Comparison of ENCODE assay signal across 29 mouse cellular contexts in the genomic region with DNA sequence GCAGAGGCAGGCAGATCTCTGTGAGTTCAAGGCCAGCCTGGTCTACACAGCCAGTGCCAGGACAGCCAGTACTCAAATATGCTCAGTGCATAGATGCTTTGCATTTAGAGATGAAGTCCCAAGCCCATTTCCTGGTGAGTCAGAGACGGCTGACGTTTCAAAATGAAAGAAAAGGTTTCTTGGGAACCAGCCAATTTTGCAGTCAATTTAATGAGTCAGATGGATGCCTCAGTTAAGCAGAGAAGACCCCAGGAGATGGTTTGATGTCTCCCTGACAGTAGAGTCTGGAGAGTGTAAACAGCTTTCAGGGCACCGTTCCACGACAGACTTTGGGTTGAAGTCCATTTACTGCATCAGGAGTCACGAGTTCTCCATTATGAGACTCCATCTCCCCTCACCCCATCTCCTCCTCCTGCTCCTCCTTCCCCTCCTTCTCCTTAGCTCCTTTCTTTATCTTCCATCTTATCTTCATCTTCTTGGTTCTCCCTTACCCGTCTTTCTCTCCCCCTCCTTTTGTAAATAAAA. TPM values are rescaled to one million over a fixed set of nuclear protein-coding genes. Genes with fewer than 3 reads are reported as not detected.
A peak's percentile ranks its signal among the peaks of the same experiment; 100 is the strongest.
DNase-seq lines count a peak whose midpoint lies in the region; ATAC-seq lines count a peak whose summit lies in the region.
"Had no signal": no experiment of that assay in that cellular context is flagged by ENCODE, and none has a peak within 500 bp of the region (broad histone marks: within the 10 kb centered on the region; RNA-seq: fewer than 3 reads in every experiment).

No protein-coding gene starts in this region.

- H3K4me3 ChIP-seq in kidney, embryonic 16.5 days (ENCODE audit: low read length) = no peak overlapping the region
- H3K4me3 ChIP-seq: embryonic facial prominence, embryonic 15.5 days; forebrain, embryonic 13.5 days; hindbrain, embryonic 12.5 days; left cerebral cortex, adult 2 months; limb, embryonic 12.5 days; liver, embryonic 15.5 days; lung, embryonic 15.5 days had no signal

- no peak overlapping the region for H3K27ac ChIP-seq in kidney, embryonic 16.5 days (ENCODE audit: low read length)
- H3K27ac ChIP-seq: embryonic facial prominence, embryonic 15.5 days; forebrain, embryonic 13.5 days; hindbrain, embryonic 12.5 days; left cerebral cortex, adult 2 months; limb, embryonic 12.5 days; liver, embryonic 15.5 days; lung, embryonic 15.5 days had no signal

- H3K4me2 ChIP-seq in kidney, embryonic 16.5 days (replicated peaks; ENCODE audit: low read depth, low read length) = no peak overlapping the region
- H3K4me2 ChIP-seq: embryonic facial prominence, embryonic 15.5 days; forebrain, embryonic 13.5 days; heart, embryonic 11.5 days; hindbrain, embryonic 12.5 days; limb, embryonic 12.5 days; liver, embryonic 15.5 days; lung, embryonic 15.5 days; midbrain, embryonic 11.5 days had no signal

- no peaks in the 10 kb centered on the region for H3K27me3 ChIP-seq in kidney, embryonic 16.5 days (ENCODE audit: insufficient read depth, low read length)
- H3K27me3 ChIP-seq: embryonic facial prominence, embryonic 15.5 days; forebrain, embryonic 13.5 days; hindbrain, embryonic 12.5 days; limb, embryonic 12.5 days; liver, embryonic 15.5 days; lung, embryonic 15.5 days had no signal

- H3K4me1 ChIP-seq in kidney, embryonic 16.5 days (ENCODE audit: insufficient read depth, low read length) = peaks cover 8% of the 10 kb centered on the region; the same call in 1 of the 2 replicates
- H3K4me1 ChIP-seq: embryonic facial prominence, embryonic 15.5 days; forebrain, embryonic 13.5 days; hindbrain, embryonic 12.5 days; limb, embryonic 12.5 days; liver, embryonic 15.5 days; lung, embryonic 15.5 days had no signal

- ATAC-seq in kidney, embryonic 16.5 days (ENCODE audit: low FRiP score, low TSS enrichment) = no peak
- ATAC-seq: forebrain, embryonic 13.5 days; intestine, postnatal 0 days; midbrain, embryonic 16.5 days had no signal

- no peaks in the 10 kb centered on the region for H3K9me3 ChIP-seq in kidney, embryonic 16.5 days (ENCODE audit: low read length)
- H3K9me3 ChIP-seq: embryonic facial prominence, embryonic 15.5 days; forebrain, embryonic 13.5 days; G1E; hindbrain, embryonic 12.5 days; limb, embryonic 12.5 days; liver, embryonic 15.5 days; lung, embryonic 15.5 days had no signal

- no peaks in the 10 kb centered on the region for H3K36me3 ChIP-seq in kidney, embryonic 16.5 days (ENCODE audit: insufficient read depth, low read length)
- H3K36me3 ChIP-seq: embryonic facial prominence, embryonic 15.5 days; G1E; hindbrain, embryonic 12.5 days; limb, embryonic 12.5 days; liver, embryonic 15.5 days; lung, embryonic 15.5 days had no signal

- no peak overlapping the region for H3K9ac ChIP-seq in kidney, embryonic 16.5 days (replicated peaks; ENCODE audit: low read length)
- H3K9ac ChIP-seq: embryonic facial prominence, embryonic 15.5 days; forebrain, embryonic 13.5 days; hindbrain, embryonic 12.5 days; limb, embryonic 12.5 days; liver, embryonic 15.5 days; lung, embryonic 15.5 days had no signal

- WGBS in kidney, embryonic 16.5 days = 52% methylated on average over 6 of the region's 6 CpGs

- DNase-seq in kidney, adult 18-20 months = peak; percentile 21
- DNase-seq in kidney, postnatal 36 days = peak; percentile 46 to 61
- no peak for DNase-seq in kidney, adult 11 months
- DNase-seq in MN1 (ENCODE audit: low spot score) = peak; percentile 88
- DNase-seq in right cerebral cortex, postnatal 36 days (ENCODE audit: low spot score in 2 of 2) = no peak
- no peak for DNase-seq in heart, adult 18-20 months
- DNase-seq: adrenal gland, postnatal 14 days; cerebellum, adult 11-12 months; cerebellum, adult 9-11 months; gastrocnemius, postnatal 25 days; heart, adult 11 months; heart, postnatal 36 days; lung, postnatal 36 days; right cerebral cortex, postnatal 25 days; spleen, adult 18-20 months; thymus, postnatal 4 days had no signal

RNA-seq across cellular contexts. Expression of a gene that starts 13.3 kb away (rescaled TPM):
- polyA plus RNA-seq in kidney, embryonic 16.5 days (2015; fragmentation: Nextera tagmentation; extraction: Ambion mirVana) = 375 and 395 TPM in 2 replicates
- 100 to 1,000 TPM; 371 to 461 TPM for total RNA-seq in heart, adult 18-20 months (2021)

RNA-seq across cellular contexts. Expression of a gene that starts 24.2 kb away (rescaled TPM):
- polyA plus RNA-seq in kidney, embryonic 16.5 days (2015; fragmentation: Nextera tagmentation; extraction: Ambion mirVana) = 35.8 and 36.4 TPM in 2 replicates
- 100 to 1,000 TPM; 100 to 107 TPM for total RNA-seq in heart, adult 18-20 months (2021)

Comparison
In these comparisons a context has a peak if more than half of its experiments do, and no peak if none do; other contexts are left out.
1. DNase-seq: peak in kidney, adult 18-20 months (single experiment), kidney, postnatal 36 days (2 of 2) and MN1 (single experiment); none in kidney, adult 11 months (single experiment), right cerebral cortex, postnatal 36 days (0 of 2) and heart, adult 18-20 months (0 of 2).